Mouse (Mus musculus) heart, postnatal 14 days (tissue): Measurements from ENCODE around the gene Ctnnd1. TPM values are rescaled to one million over a fixed set of nuclear protein-coding genes. Genes with fewer than 3 reads are reported as not detected.
"Not testable (repeated sequence)": the region's sequence is repeated elsewhere in the genome, so short reads cannot be mapped to it uniquely, and the experiment has no call there.

Experiments used
- DNase-seq, 2 experiments: peaks; one replicate each; pipeline ENCODE4 v3.0.0; 2021 to 2022
- intact Hi-C: fragments of 180-260 bp; cut with DNase I; formaldehyde crosslinking; loops from one replicate; pipeline ENCODE4 v1.15.1; 2025
- long read RNA-seq, 2 experiments: library from polyadenylated mRNA; stranded (forward); transcript quantifications; one replicate each; pipeline ENCODE4 v2.0.0; 2021
- total RNA-seq, 2 experiments: library from RNA; stranded (reverse); gene quantifications; 2 replicates each; pipeline ENCODE4 v1.2.3; 2021

The Ctnnd1 gene
- 100 to 1,000 TPM in 1 of 2 experiments, 10 to 100 TPM in 1; 92.4 to 107 TPM for total RNA-seq
- long read RNA-seq, experiment 1, full-length matches to known transcripts, result 2 of 32 reads
- long read RNA-seq, experiment 1, partial matches to known transcripts, result 7 of 32 reads
- long read RNA-seq, experiment 1, other reads (novel, unspliced or antisense), result 23 of 32 reads
- long read RNA-seq, experiment 2, full-length matches to known transcripts, result 1 of 32 reads
- long read RNA-seq, experiment 2, partial matches to known transcripts, result 5 of 32 reads
- long read RNA-seq, experiment 2, other reads (novel, unspliced or antisense), result 26 of 32 reads

GRCm38 (mm10) chr2:84650464-84651195, at the start of gene Ctnnd1:
Gene Ctnnd1, minus strand, starts transcription at chr2:84650765.
- peak; percentile 81 to 84 for DNase-seq
- intact Hi-C loops, result no loop called here

- intact Hi-C loops, result no loop called here
- DNase-seq, result no peak
Observed at GRCm38 (mm10) chr2:84695007-84695695, 44.6 kb upstream of the Ctnnd1 start.

- DNase-seq, result no peak
- intact Hi-C loops, result no loop called here
Observed at GRCm38 (mm10) chr2:84690050-84690449, 39.5 kb upstream of the Ctnnd1 start.

- no peak for DNase-seq
- intact Hi-C loops, result no loop called here
Observed at GRCm38 (mm10) chr2:84688080-84688844, 37.7 kb upstream of the Ctnnd1 start.

GRCm38 (mm10) chr2:84682605-84683183, 32.1 kb upstream of the Ctnnd1 start:
- intact Hi-C loops, result no loop called here

GRCm38 (mm10) chr2:84679016-84679415, 28.5 kb upstream of the Ctnnd1 start, which contains the start of gene Tmx2:
Gene Tmx2, minus strand, starts transcription at chr2:84679140.
- intact Hi-C loops, result loop anchor here (5.0 kb wide), 1 partner anchor 33 kb away; no protein-coding TSS in a partner anchor

More at GRCm38 (mm10) chr2:84682605-84683183, 32.1 kb upstream of the Ctnnd1 start:
- DNase-seq, result no peak

GRCm38 (mm10) chr2:84677968-84678880, 27.7 kb upstream of the Ctnnd1 start, which contains the start of the genes Gm28635 and Med19:
Gene Gm28635, minus strand, starts transcription at chr2:84678041.
Gene Med19, plus strand, starts transcription at chr2:84678402.
- intact Hi-C loops, result loop anchor here (5.0 kb wide), 1 partner anchor 34 kb away; no protein-coding TSS in a partner anchor
- peak; percentile 86 to 93 for DNase-seq

More at GRCm38 (mm10) chr2:84679016-84679415, 28.5 kb upstream of the Ctnnd1 start, which contains the start of gene Tmx2:
- no peak for DNase-seq

- intact Hi-C loops, result loop anchor here (5.0 kb wide), 1 partner anchor 35 kb away; no protein-coding TSS in a partner anchor
- DNase-seq, result no peak
Observed at GRCm38 (mm10) chr2:84677270-84677967, 26.9 kb upstream of the Ctnnd1 start.

- DNase-seq, intact Hi-C loops: not testable (repeated sequence)
Observed at GRCm38 (mm10) chr2:84671535-84671934, 21.0 kb upstream of the Ctnnd1 start.

GRCm38 (mm10) chr2:84670569-84670933, 20.0 kb upstream of the Ctnnd1 start, which contains the start of gene Selenoh:
Gene Selenoh, minus strand, starts transcription at chr2:84670770.
- intact Hi-C loops, result no loop called here

GRCm38 (mm10) chr2:84669828-84670568, 19.4 kb upstream of the Ctnnd1 start:
- DNase-seq, result no peak
- intact Hi-C loops, result no loop called here

More at GRCm38 (mm10) chr2:84670569-84670933, 20.0 kb upstream of the Ctnnd1 start, which contains the start of gene Selenoh:
- peak; percentile 75 to 82 for DNase-seq

GRCm38 (mm10) chr2:84666081-84666480, 15.5 kb upstream of the Ctnnd1 start:
- DNase-seq, result no peak
- intact Hi-C loops, result no loop called here

- intact Hi-C loops, result loop anchor here (5.0 kb wide), 3 partner anchors 106 to 206 kb away; no protein-coding TSS in a partner anchor
- peak; percentile 48 to 64 for DNase-seq
Observed at GRCm38 (mm10) chr2:84662866-84663265, 12.3 kb upstream of the Ctnnd1 start.

GRCm38 (mm10) chr2:84660253-84660652, 9.7 kb upstream of the Ctnnd1 start:
- DNase-seq, result peak; percentile 34 to 70
- intact Hi-C loops, result loop anchor here (5.0 kb wide), 3 partner anchors 103 to 203 kb away; no protein-coding TSS in a partner anchor

- DNase-seq, result no peak
- intact Hi-C loops, result no loop called here
Observed at GRCm38 (mm10) chr2:84658806-84659205, 8.2 kb upstream of the Ctnnd1 start, which contains the start of gene Btbd18. Gene Btbd18, plus strand, starts transcription at chr2:84659079.

GRCm38 (mm10) chr2:84655864-84656263, 5.3 kb upstream of the Ctnnd1 start:
- intact Hi-C loops, result no loop called here
- no peak for DNase-seq

GRCm38 (mm10) chr2:84653354-84653753, 2.8 kb upstream of the Ctnnd1 start:
- intact Hi-C loops, result no loop called here

More at GRCm38 (mm10) chr2:84653354-84653753, 2.8 kb upstream of the Ctnnd1 start:
- no peak for DNase-seq
